Mouse (Mus musculus) urinary bladder, postnatal 14 days (tissue): ENCODE data around the gene Rrm1.
"Not testable (repeated sequence)": the region's sequence is repeated elsewhere in the genome, so short reads cannot be mapped to it uniquely, and the experiment has no call there.

Experiments
- DNase-seq: peaks from one replicate; pipeline ENCODE4 v3.0.0; 2021; ENCODE audit warnings: low spot score

Gene Rrm1

DNA sequence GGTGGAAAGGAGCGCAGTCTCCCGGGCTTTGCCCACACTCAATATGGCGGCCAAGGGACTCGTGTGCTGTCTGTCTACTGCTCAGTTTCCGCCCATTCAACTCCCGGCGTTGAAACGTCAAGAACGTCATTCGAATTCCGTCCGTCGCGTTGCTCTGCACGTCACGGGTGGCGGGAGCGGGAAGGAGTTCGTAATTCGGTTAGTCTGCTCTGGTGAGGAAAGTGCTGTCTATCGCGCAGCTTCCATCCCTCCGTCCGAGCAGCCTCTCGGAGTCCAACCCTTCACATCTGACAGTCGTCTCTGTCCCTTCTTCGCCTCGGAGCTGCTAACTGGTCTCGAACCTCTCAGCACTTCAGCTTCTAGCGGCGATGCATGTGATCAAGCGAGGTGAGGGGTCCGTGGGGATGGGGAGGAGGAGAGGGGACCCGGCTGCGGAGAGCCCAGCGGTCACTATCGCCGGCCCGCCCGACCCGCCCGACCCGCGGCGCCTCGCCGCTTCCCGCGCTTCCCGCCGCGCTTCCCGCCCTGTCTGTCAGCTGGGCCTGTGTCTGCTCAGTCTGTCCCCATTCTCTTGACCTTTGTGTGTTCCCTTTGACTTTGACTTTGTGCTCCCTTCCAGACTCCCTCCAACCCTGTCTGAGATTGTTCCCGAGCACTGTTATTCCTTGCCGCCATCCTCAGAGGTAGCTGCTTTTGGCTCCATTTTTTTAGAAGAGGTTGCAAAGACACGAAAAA, at the start of gene Rrm1:
Rrm1 (plus strand) TSS at position 39 of the 735 bp plus-strand sequence.
- DNase-seq: peak; percentile 94

DNA sequence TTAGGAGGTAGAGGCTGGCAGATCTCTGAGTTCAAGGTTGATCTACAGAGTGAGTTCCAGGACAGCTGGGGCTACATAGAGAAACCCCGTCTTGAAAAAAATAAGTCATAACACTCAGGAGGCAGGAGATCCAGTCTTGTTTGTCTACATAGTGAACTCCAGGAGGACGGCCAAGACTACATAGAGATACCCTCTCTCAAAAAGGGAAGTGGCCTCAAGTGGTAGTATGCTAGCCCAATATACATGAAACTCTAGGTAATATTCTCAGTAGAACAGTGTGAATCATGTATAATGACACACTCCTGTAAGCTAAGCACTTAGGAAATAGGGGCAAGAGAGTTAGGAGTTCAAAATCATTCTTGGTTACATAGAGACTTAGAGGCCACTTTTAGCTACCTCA, 47.6 kb upstream of the Rrm1 start:
- no peak for DNase-seq

DNA sequence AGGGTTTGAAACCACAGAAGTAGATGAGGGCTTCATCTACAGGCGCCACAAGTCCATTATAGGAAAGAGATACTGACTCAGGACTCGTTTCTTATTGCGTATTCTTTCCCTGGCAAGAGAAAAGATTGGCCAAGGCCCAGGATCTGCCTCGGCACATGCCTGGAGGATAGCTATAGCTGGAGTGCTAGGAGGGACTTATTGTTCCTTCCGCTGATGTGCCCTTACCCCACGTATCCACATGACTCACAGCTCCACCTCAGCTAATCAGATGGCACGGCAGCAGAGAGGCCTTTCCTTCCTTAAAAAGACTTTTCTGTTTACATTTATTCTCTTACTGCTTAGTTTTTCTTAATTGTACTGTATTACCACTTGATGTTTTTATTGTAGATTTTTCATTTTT, 45.6 kb upstream of the Rrm1 start:
- peak; percentile 66 for DNase-seq

- no peak for DNase-seq
These were observed 45.2 kb upstream of the Rrm1 start for GRCm38 (mm10) chr7:102396331-102396730.

DNA sequence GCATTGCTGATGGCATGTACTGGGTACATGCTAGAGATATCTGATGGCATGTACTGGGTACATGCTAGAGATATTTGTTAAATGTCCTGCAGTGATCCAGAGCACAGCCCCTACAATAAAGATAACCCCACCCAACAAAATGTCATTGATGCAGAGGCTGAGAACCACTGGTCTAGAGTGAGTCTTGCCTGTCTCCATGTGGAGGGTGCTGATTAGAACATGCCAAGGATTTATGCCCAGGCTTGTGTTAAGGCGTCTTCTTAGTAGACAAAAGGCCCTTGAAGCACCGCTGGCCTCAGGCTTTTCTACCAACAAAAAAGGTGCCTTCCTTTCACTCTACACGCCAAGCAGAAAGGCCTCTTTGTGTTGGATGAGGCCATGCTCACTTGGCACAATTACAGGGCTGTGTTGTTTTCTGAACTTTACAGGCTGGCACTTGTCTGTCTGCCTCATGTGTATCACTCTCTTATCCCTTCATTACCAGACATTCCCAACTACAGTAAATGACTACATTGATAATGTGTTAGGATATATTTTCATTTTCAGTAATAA, 42.2 kb upstream of the Rrm1 start:
- DNase-seq: no peak

DNA sequence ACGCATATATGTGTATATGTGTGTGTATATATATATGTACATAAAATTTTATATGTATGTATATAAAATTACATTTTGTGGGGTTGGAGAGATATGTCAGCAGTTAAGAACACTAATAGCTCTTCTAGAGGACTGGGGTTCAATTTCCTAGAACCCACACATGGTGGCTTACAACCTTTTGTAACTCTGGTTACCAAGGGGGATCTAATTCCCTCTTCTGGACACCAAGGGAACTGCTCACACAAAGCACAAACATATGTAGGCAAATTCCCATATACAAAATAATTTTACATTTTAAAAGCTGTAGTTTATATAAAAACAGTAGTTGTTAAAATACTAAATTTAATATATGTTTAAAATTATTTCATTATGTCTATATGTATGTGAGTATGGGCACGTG, 37.4 kb upstream of the Rrm1 start:
- no peak for DNase-seq

GRCm38 (mm10) chr7:102407440-102407839, 34.1 kb upstream of the Rrm1 start:
- DNase-seq: no peak

DNA sequence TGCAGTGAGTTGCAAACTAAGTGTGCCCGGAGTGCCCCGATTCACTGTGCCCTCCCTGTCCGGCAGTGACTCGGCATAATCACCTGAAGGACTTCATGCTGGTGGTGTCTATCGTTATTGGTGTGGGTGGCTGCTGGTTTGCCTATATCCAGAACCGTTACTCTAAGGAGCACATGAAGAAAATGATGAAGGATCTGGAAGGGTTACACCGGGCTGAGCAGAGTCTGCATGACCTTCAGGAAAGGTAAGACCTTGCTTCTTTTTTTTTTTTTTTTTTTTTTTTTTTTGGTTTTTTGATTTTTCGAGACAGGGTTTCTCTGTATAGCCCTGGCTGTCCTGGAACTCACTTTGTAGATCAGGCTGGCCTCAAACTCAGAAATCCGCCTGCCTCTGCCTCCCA, 26.2 kb upstream of the Rrm1 start:
- not testable (repeated sequence) for DNase-seq

- DNase-seq: no peak
These were observed 25.7 kb upstream of the Rrm1 start for GRCm38 (mm10) chr7:102415841-102416240.

- DNase-seq: peak; percentile 31
These were observed 24.1 kb upstream of the Rrm1 start for GRCm38 (mm10) chr7:102417398-102417797.

GRCm38 (mm10) chr7:102422036-102422435, 19.5 kb upstream of the Rrm1 start:
- no peak for DNase-seq

DNA sequence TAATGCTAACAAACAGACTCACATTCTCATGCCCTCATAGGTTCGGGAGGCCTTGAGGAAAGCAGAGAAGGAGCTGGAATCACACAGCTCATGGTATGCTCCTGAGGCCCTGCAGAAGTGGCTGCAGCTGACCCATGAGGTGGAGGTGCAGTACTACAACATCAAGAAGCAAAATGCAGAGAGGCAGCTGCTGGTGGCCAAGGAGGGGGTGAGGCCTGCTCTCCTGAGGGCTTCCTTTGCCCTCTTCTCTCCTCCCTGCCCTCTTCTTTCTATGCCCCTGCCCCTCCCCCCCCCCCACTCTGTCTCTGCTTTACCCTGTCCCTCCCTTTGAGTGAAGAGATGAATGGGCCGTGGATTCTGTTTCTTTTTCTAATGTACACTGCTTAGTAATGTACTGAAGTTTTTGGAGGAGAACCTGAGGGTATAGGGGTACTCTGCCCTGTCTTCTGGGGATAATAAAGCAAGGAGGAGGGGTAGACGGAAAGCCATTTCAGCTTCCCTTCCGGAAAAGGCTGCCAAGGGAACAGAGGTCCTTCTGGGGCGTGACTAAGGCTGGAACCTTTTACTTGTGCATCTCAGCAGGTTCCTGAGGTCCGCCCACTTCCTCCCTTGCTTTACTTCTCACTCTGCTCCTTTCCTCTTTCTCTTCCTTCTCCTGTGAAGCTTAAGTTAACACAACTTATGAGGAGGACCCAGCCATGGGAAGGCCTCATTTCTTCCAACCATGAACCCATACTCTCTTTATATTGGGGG, 15.4 kb upstream of the Rrm1 start:
- no peak for DNase-seq

DNA sequence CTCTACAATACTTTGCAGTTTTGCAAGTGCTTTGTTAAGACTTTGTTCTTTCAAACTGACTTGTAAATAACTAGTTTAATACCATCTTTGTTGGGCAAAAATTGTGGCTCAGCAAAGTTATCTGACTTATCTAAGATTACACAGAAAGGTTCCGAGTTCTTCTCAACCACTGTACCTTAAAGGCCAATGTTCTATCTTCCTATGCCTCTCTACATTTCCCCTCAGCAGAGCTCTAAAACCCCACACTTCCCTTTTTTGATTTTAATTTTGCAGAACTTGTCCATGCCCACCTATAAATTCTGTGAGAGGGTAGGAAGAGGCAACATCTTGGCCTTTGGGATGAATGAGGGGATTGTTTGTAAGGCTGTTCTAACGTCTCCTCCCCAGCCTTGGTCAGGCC, 7.2 kb upstream of the Rrm1 start:
- DNase-seq: no peak

GRCm38 (mm10) chr7:102440822-102441656, 456 bp upstream of the Rrm1 start:
- no peak for DNase-seq

- DNase-seq: no peak
These were observed 937 bp downstream of the Rrm1 start for GRCm38 (mm10) chr7:102442432-102442831.

- no peak for DNase-seq
These were observed 2.8 kb downstream of the Rrm1 start for GRCm38 (mm10) chr7:102444301-102444700.

DNA sequence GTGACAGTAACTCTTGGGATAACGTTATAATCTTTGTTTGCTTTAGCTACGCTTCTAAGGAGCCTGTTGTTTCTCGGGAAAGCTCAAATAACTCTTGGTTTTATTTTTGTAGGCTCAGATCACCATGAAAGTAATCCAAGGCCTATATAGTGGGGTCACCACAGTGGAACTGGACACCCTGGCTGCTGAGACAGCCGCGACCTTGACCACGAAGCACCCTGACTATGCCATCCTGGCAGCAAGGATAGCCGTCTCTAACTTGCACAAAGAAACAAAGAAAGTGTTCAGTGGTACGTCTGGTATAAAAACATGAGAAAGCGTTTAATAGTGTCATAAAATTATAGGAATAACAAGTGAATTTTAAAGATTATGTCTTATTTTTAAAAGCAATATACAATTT, 4.9 kb downstream of the Rrm1 start:
- DNase-seq: no peak

DNA sequence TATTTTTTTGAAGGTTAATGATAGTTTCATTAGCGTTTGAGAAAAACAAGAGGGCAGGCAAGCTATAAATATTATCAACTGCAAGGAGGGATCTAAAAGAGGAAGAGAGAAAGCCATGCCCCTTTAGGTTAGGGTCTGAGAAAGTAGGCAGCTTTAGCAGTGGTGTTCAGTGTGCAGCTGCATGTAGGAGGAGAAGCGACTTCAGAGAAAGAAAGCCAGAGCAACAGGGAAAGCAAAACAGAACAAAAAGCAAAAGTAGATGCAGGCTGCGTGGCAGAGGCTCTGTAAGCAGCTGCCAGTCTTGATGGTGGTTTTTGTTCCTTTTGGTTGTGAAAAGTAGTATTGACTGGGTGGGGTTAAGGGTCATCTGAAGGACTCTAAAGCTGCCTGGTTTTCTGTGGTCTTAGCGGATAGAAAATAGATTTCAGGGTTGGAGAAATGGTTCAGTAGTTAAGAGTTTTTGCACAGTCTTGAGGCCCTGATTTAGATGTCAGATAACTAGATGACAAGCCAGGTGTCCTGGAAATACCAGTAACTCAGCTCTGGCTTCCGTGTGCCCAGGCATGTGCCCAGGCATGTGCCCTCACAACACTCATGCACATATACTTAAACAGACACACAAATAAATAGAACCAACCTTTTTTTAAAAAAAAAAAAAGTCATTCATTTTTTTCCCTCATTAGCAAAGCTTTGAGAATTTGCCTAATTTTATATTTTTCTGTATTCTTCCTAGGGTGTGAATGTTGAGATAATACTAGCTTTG, 17.3 kb downstream of the Rrm1 start:
- peak; percentile 28 for DNase-seq

GRCm38 (mm10) chr7:102467566-102467965, 26.1 kb downstream of the Rrm1 start:
- peak; percentile 17 for DNase-seq

- DNase-seq: no peak
These were observed 31.2 kb downstream of the Rrm1 start for GRCm38 (mm10) chr7:102472675-102473074.

DNA sequence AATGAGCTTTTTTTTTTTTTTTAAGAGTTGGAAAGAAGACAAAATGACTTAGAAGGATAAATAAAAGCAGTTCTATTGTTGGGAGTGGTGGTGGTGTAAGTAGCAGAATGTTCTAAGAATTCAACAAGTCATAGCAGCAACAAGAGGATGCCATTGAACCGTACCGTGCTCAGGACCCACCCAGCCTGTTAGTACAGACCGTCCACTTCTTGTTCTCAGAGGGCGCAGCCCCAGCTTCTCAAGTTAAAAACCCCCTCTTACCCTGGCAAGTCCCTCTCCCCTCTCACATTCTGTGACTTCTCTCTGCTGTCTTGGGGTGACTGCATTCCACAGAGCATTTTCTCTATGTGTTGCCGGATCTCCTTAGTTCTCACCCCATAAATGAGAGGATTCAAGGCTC, 35.1 kb downstream of the Rrm1 start:
- DNase-seq: no peak

GRCm38 (mm10) chr7:102477377-102477776, 35.9 kb downstream of the Rrm1 start:
- no peak for DNase-seq
